Mouse (Mus musculus): Measurements from ENCODE around the gene Klf2. TPM values are rescaled to one million over a fixed set of nuclear protein-coding genes. Genes with fewer than 3 reads are reported as not detected.

Gene Klf2
- polyA plus RNA-seq, 1 experiment from 2014 or later = 4.3 TPM

- 85% methylated on average over 7 of the region's 7 CpGs for WGBS
- Histone ChIP-seq H3K4me2 (replicated peaks) (no peak overlapping the region), H3K27me3 (no peaks in the 10 kb centered on the region)
Observed at GRCm38 (mm10) chr8:72363457-72363856, 44.6 kb downstream of the Klf2 start.

DNA sequence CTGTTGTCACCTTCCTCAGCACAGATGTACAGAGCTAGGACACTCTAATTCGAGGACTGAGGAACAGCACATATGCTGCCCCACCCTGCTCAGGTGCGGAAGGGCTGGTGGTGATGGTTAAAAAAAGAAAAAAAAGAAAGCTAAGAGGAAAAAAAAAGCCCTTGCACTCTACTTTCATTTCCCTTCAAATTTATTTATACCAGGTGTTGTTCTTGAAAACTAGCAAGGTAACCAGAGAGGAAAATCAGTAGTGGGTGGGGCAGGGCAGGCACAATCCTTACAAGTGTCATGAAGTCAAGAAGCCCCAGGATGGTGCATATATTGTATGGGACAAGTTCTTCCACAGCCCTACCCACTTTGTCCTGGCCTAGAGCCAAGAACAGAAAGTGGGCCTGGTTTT is 46.2 kb downstream of the Klf2 start:
- Histone ChIP-seq H3K9ac (replicated peaks) (no peak overlapping the region), H3K4me2 (replicated peaks) (no peak overlapping the region), H3K27me3 (no peaks in the 10 kb centered on the region), H3K36me3 (peaks cover 97% of the 10 kb centered on the region), H3K4me1 (replicated peaks) (no peaks in the 10 kb centered on the region), H3K9me3 (no peaks in the 10 kb centered on the region), H3K27ac (no peak overlapping the region), H3K4me3 (replicated peaks) (no peak overlapping the region)
- no peak for ATAC-seq
- 98% methylated on average over 2 of the region's 2 CpGs for WGBS

More at GRCm38 (mm10) chr8:72363457-72363856, 44.6 kb downstream of the Klf2 start:
- no peak overlapping the region for H3K9ac ChIP-seq (replicated peaks)
- no peak overlapping the region for H3K27ac ChIP-seq
- peaks cover 97% of the 10 kb centered on the region for H3K36me3 ChIP-seq
- H3K9me3 ChIP-seq = no peaks in the 10 kb centered on the region
- H3K4me1 ChIP-seq (replicated peaks) = no peaks in the 10 kb centered on the region
- no peak overlapping the region for H3K4me3 ChIP-seq (replicated peaks)
- no peak for ATAC-seq

- WGBS = 30% methylated on average over 3 of the region's 3 CpGs
Observed at GRCm38 (mm10) chr8:72365826-72366225, 47.0 kb downstream of the Klf2 start.

DNA sequence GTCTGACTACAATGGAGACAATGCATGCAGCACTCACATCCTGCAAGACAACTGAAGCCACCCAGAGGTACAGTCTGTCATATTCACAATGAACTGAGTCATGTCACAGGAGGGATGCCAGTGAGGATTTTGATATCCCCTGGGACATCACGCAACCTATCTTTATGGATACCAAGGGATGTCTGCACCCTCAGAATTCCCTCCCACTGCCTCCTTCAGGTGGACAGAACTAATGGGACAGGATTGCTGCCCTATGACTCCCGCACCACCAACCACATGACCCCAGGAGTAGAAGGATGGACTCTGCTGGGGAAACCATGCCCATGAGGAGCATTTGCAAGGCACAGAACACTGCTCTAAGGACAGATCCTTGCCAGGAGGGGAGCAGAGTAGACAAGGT is 47.6 kb downstream of the Klf2 start:
- 94% methylated on average over 2 of the region's 2 CpGs for WGBS

More at GRCm38 (mm10) chr8:72365826-72366225, 47.0 kb downstream of the Klf2 start:
- peak; percentile 66 for ATAC-seq
- Histone ChIP-seq H3K4me1 (replicated peaks) (no peaks in the 10 kb centered on the region), H3K9ac (replicated peaks) (no peak overlapping the region), H3K9me3 (no peaks in the 10 kb centered on the region), H3K36me3 (peaks cover 98% of the 10 kb centered on the region), H3K27me3 (no peaks in the 10 kb centered on the region), H3K27ac (no peak overlapping the region), H3K4me3 (replicated peaks) (no peak overlapping the region), H3K4me2 (replicated peaks) (no peak overlapping the region)

More for the DNA sequence above, 47.6 kb downstream of the Klf2 start:
- Histone ChIP-seq H3K4me2 (replicated peaks) (no peak overlapping the region), H3K27me3 (no peaks in the 10 kb centered on the region), H3K9me3 (no peaks in the 10 kb centered on the region), H3K4me3 (replicated peaks) (no peak overlapping the region), H3K36me3 (peaks cover 99% of the 10 kb centered on the region), H3K27ac (no peak overlapping the region), H3K4me1 (replicated peaks) (no peaks in the 10 kb centered on the region), H3K9ac (replicated peaks) (no peak overlapping the region)
- peak; percentile 9; the same call in 1 of the 2 replicates for ATAC-seq

Other genes with a start within 250 kb of the Klf2 start
- 0.05 TPM in 1 of 2 replicates, not detected in the other for gene Olfr373, start 235.9 kb upstream of the Klf2 start, polyA plus RNA-seq (2015; fragmentation: Nextera tagmentation; extraction: Ambion mirVana)
- not detected in 2 replicates for gene Olfr374, start 212.0 kb upstream of the Klf2 start, polyA plus RNA-seq (2015; fragmentation: Nextera tagmentation; extraction: Ambion mirVana)
- 239 and 247 TPM in 2 replicates for gene Tpm4, start 184.1 kb upstream of the Klf2 start, polyA plus RNA-seq (2015; fragmentation: Nextera tagmentation; extraction: Ambion mirVana)
- gene Rab8a, start 157.8 kb upstream of the Klf2 start, polyA plus RNA-seq (2015; fragmentation: Nextera tagmentation; extraction: Ambion mirVana) = 104 and 107 TPM in 2 replicates
- 0.13 TPM in 1 of 2 replicates, not detected in the other for gene Hsh2d, start 129.4 kb upstream of the Klf2 start, polyA plus RNA-seq (2015; fragmentation: Nextera tagmentation; extraction: Ambion mirVana)
- gene Cib3, start 106.2 kb upstream of the Klf2 start, polyA plus RNA-seq (2015; fragmentation: Nextera tagmentation; extraction: Ambion mirVana) = not detected in 2 replicates
- not detected in 2 replicates for gene Gm11034, start 105.4 kb upstream of the Klf2 start, polyA plus RNA-seq (2015; fragmentation: Nextera tagmentation; extraction: Ambion mirVana)
- 116 and 121 TPM in 2 replicates for gene Fam32a, start 99.3 kb upstream of the Klf2 start, polyA plus RNA-seq (2015; fragmentation: Nextera tagmentation; extraction: Ambion mirVana)
- 259 and 266 TPM in 2 replicates for gene Ap1m1, start 79.0 kb upstream of the Klf2 start, polyA plus RNA-seq (2015; fragmentation: Nextera tagmentation; extraction: Ambion mirVana)
- gene Gm10282, start 13.8 kb upstream of the Klf2 start, polyA plus RNA-seq (2015; fragmentation: Nextera tagmentation; extraction: Ambion mirVana) = 19.3 and 19.8 TPM in 2 replicates
- 69.2 and 72.1 TPM in 2 replicates for gene Eps15l1, start 102.4 kb downstream of the Klf2 start, polyA plus RNA-seq (2015; fragmentation: Nextera tagmentation; extraction: Ambion mirVana)
- 0.75 and 1.7 TPM in 2 replicates for gene Calr3, start 124.8 kb downstream of the Klf2 start, polyA plus RNA-seq (2015; fragmentation: Nextera tagmentation; extraction: Ambion mirVana)
- gene 1700030K09Rik, start 124.8 kb downstream of the Klf2 start, polyA plus RNA-seq (2015; fragmentation: Nextera tagmentation; extraction: Ambion mirVana) = 17.5 and 18.8 TPM in 2 replicates
- 49.7 and 56.3 TPM in 2 replicates for gene Cherp, start 156.2 kb downstream of the Klf2 start, polyA plus RNA-seq (2015; fragmentation: Nextera tagmentation; extraction: Ambion mirVana)
- 9.0 and 11.9 TPM in 2 replicates for gene Slc35e1, start 173.6 kb downstream of the Klf2 start, polyA plus RNA-seq (2015; fragmentation: Nextera tagmentation; extraction: Ambion mirVana)
- gene Med26, start 229.2 kb downstream of the Klf2 start, polyA plus RNA-seq (2015; fragmentation: Nextera tagmentation; extraction: Ambion mirVana) = 16.6 and 17.7 TPM in 2 replicates